ENCODE assay signal across 9 mouse cellular contexts in the genomic region with DNA sequence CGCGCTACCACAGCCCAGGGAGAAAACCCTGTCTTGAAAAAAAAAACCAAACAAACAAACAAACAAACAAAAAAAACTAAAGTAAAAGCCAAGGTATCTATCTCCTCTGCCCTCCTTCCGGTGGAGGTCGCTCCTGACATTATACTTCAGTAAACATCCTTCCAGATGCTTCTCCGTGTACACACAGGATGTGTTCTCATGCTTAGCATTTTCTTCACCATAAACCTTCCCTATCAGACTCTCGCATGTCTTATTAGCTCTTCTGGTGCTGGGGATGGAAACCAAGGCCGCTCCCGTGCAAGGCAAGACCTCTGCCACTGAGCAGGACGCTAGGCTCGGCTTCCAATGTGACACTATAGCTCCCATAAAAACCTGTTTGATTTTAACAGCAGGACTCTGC. TPM values are rescaled to one million over a fixed set of nuclear protein-coding genes. Genes with fewer than 3 reads are reported as not detected.
A peak's percentile ranks its signal among the peaks of the same experiment; 100 is the strongest.
DNase-seq lines count a peak whose midpoint lies in the region; ATAC-seq and TF ChIP-seq lines count a peak whose summit lies in the region.
"Had no signal": no experiment of that assay in that cellular context is flagged by ENCODE, and none has a peak within 500 bp of the region (broad histone marks: within the 10 kb centered on the region; RNA-seq: fewer than 3 reads in every experiment).

No protein-coding gene starts in this region.

- TF ChIP-seq POLR2A in testis, adult 2 months (IDR thresholded peaks at IDR 0.05; ENCODE audit: control insufficient read depth, low read depth, low read length) = no peak
- no peak for TF ChIP-seq POLR2A in limb, embryonic 14.5 days (IDR thresholded peaks at IDR 0.05; ENCODE audit: borderline replicate concordance, extremely low read depth, insufficient read depth, insufficient read length)

- no peak for TF ChIP-seq CTCF in intestine, postnatal 0 days (IDR thresholded peaks at IDR 0.05; ENCODE audit: low read depth)
- TF ChIP-seq CTCF in testis, adult 2 months (IDR thresholded peaks at IDR 0.05; ENCODE audit: control insufficient read depth, insufficient read depth, insufficient replicate concordance, low read depth, low read length) = no peak

- H3K4me2 ChIP-seq in intestine, embryonic 14.5 days (ENCODE audit: low read length) = no peak overlapping the region
- no peak overlapping the region for H3K4me2 ChIP-seq in intestine, postnatal 0 days (replicated peaks; ENCODE audit: low read depth)
- H3K4me2 ChIP-seq in limb, embryonic 14.5 days (replicated peaks; ENCODE audit: low read depth, low read length, severe bottlenecking) = no peak overlapping the region

- peaks cover 11% of the 10 kb centered on the region for H3K27me3 ChIP-seq in intestine, embryonic 14.5 days (replicated peaks; ENCODE audit: control insufficient read depth, insufficient read depth, low read length)
- H3K27me3 ChIP-seq in intestine, postnatal 0 days (replicated peaks; ENCODE audit: control insufficient read depth, insufficient read depth, low read length) = no peaks in the 10 kb centered on the region
- no peaks in the 10 kb centered on the region for H3K27me3 ChIP-seq in testis, adult 2 months (ENCODE audit: control insufficient read depth, insufficient read depth, low read length)
- H3K27me3 ChIP-seq in limb, embryonic 14.5 days (ENCODE audit: control insufficient read depth, insufficient read depth, low read length) = peaks cover 17% of the 10 kb centered on the region

- H3K27ac ChIP-seq in intestine, embryonic 14.5 days (ENCODE audit: low read depth) = 0 out of 2 replicates have a peak overlapping the region, but pooled peaks have one; percentile 7
- no peak overlapping the region; the same call in 1 of the 2 replicates for H3K27ac ChIP-seq in intestine, postnatal 0 days (ENCODE audit: low read depth, low read length)
- no peak overlapping the region for H3K27ac ChIP-seq in testis, adult 2 months (ENCODE audit: control insufficient read depth, insufficient read depth, low read depth, low read length)
- peak overlapping the region; percentile 19; the same call in 1 of the 2 replicates for H3K27ac ChIP-seq in limb, embryonic 14.5 days (replicated peaks; ENCODE audit: low read depth, low read length)

- H3K9me3 ChIP-seq in intestine, embryonic 14.5 days (ENCODE audit: control insufficient read depth, low read length) = no peaks in the 10 kb centered on the region
- H3K9me3 ChIP-seq in intestine, postnatal 0 days (ENCODE audit: control insufficient read depth) = no peaks in the 10 kb centered on the region
- no peaks in the 10 kb centered on the region for H3K9me3 ChIP-seq in limb, embryonic 14.5 days (ENCODE audit: control insufficient read depth, low read length)

- no peak for ATAC-seq in intestine, embryonic 14.5 days (replicated peaks; ENCODE audit: low FRiP score, low TSS enrichment, low read depth)
- no peak for ATAC-seq in intestine, postnatal 0 days
- ATAC-seq in limb, embryonic 14.5 days (ENCODE audit: low FRiP score, low read depth) = no peak

- no peak for DNase-seq in intestine, embryonic 14.5 days (ENCODE audit: low spot score)
- no peak for DNase-seq in testis, postnatal 10 days (ENCODE audit: low spot score)
- no peak for DNase-seq in limb, embryonic 14.5 days (ENCODE audit: low spot score)
- peak; percentile 43 for DNase-seq in thymus, postnatal 4 days
- DNase-seq in layer of hippocampus, adult 9-10 months (ENCODE audit: low spot score) = no peak
- DNase-seq in MN1 (ENCODE audit: low spot score) = no peak
- DNase-seq: cerebellum, postnatal 14 days had no signal

- no peaks in the 10 kb centered on the region for H3K36me3 ChIP-seq in intestine, embryonic 14.5 days (ENCODE audit: control insufficient read depth, insufficient read depth, low read length)
- no peaks in the 10 kb centered on the region for H3K36me3 ChIP-seq in intestine, postnatal 0 days (ENCODE audit: control insufficient read depth, insufficient read depth)
- H3K36me3 ChIP-seq in testis, adult 2 months (ENCODE audit: control insufficient read depth, insufficient read depth, low read length) = no peaks in the 10 kb centered on the region
- H3K36me3 ChIP-seq in limb, embryonic 14.5 days (ENCODE audit: control insufficient read depth, insufficient read depth, low read length) = no peaks in the 10 kb centered on the region

- no peak overlapping the region for H3K4me3 ChIP-seq in intestine, embryonic 14.5 days (ENCODE audit: low read depth, low read length)
- H3K4me3 ChIP-seq in intestine, postnatal 0 days (ENCODE audit: low read depth, low read length) = no peak overlapping the region
- peak overlapping the region; percentile 14; the same call in 1 of the 2 replicates for H3K4me3 ChIP-seq in testis, adult 2 months (ENCODE audit: control insufficient read depth, low read depth, low read length)
- H3K4me3 ChIP-seq in limb, embryonic 14.5 days (replicated peaks; ENCODE audit: low read length) = no peak overlapping the region

- no peaks in the 10 kb centered on the region for H3K4me1 ChIP-seq in intestine, embryonic 14.5 days (replicated peaks; ENCODE audit: control insufficient read depth, insufficient read depth, low read length)
- H3K4me1 ChIP-seq in intestine, postnatal 0 days (replicated peaks; ENCODE audit: control insufficient read depth, insufficient read depth, low read length) = no peaks in the 10 kb centered on the region; the same call in 1 of the 2 replicates
- peaks cover 9% of the 10 kb centered on the region for H3K4me1 ChIP-seq in testis, adult 2 months (ENCODE audit: control insufficient read depth, insufficient read depth, low read length)
- H3K4me1 ChIP-seq in limb, embryonic 14.5 days (ENCODE audit: control insufficient read depth, insufficient read depth, low read length) = no peaks in the 10 kb centered on the region

- H3K9ac ChIP-seq in intestine, embryonic 14.5 days (ENCODE audit: low read length) = no peak overlapping the region
- no peak overlapping the region for H3K9ac ChIP-seq in intestine, postnatal 0 days (ENCODE audit: low read depth, low read length)
- no peak overlapping the region for H3K9ac ChIP-seq in limb, embryonic 14.5 days (ENCODE audit: low read depth, low read length, severe bottlenecking)

- 69% methylated on average over 10 of the region's 10 CpGs for WGBS in intestine, embryonic 14.5 days
- WGBS in intestine, postnatal 0 days = 74% methylated on average over 10 of the region's 10 CpGs
- 68% methylated on average over 10 of the region's 10 CpGs for WGBS in limb, embryonic 14.5 days

RNA-seq across cellular contexts. Expression of gene Fam78a, which starts 6.9 kb away (rescaled TPM):
- 1.5 and 1.7 TPM in 2 replicates for polyA plus RNA-seq in intestine, embryonic 14.5 days (2014; fragmentation: Nextera tagmentation; extraction: Ambion mirVana)
- 6.1 and 6.2 TPM in 2 replicates for polyA plus RNA-seq in intestine, postnatal 0 days (2015; fragmentation: Nextera tagmentation; extraction: Ambion mirVana)
- polyA plus RNA-seq in testis, adult 2 months (2012; rRNA removed) = 276 and 286 TPM in 2 replicates
- polyA plus RNA-seq in limb, embryonic 14.5 days (2012; rRNA removed) = 6.4 and 6.6 TPM in 2 replicates
- polyA plus RNA-seq in limb, embryonic 14.5 days (2014; fragmentation: Nextera tagmentation; extraction: Ambion mirVana) = 5.1 and 5.9 TPM in 2 replicates

RNA-seq across cellular contexts. Expression of gene Plpp7, which starts 17.6 kb away (rescaled TPM):
- 4.2 and 4.8 TPM in 2 replicates for polyA plus RNA-seq in intestine, embryonic 14.5 days (2014; fragmentation: Nextera tagmentation; extraction: Ambion mirVana)
- 3.1 and 3.8 TPM in 2 replicates for polyA plus RNA-seq in intestine, postnatal 0 days (2015; fragmentation: Nextera tagmentation; extraction: Ambion mirVana)
- polyA plus RNA-seq in testis, adult 2 months (2012; rRNA removed) = 4.6 and 4.7 TPM in 2 replicates
- 11.7 and 15.1 TPM in 2 replicates for polyA plus RNA-seq in limb, embryonic 14.5 days (2012; rRNA removed)
- 8.9 and 10.0 TPM in 2 replicates for polyA plus RNA-seq in limb, embryonic 14.5 days (2014; fragmentation: Nextera tagmentation; extraction: Ambion mirVana)

Comparison
In these comparisons a context has a peak if more than half of its experiments do, and no peak if none do; other contexts are left out.
1. H3K27ac ChIP-seq: peak in intestine, embryonic 14.5 days (single experiment) and limb, embryonic 14.5 days (single experiment); none in intestine, postnatal 0 days (single experiment) and testis, adult 2 months (single experiment).
2. RNA of gene Fam78a, which starts 6.9 kb away (polyA plus RNA-seq): 276 to 286 TPM in testis, adult 2 months; 5.1 to 6.6 TPM in limb, embryonic 14.5 days, 6.1 to 6.2 TPM in intestine, postnatal 0 days and 1.5 to 1.7 TPM in intestine, embryonic 14.5 days; every median in the first group is over 10 times any median in the second.